Comparison of ENCODE assay signal across 15 mouse cellular contexts in the genomic region with DNA sequence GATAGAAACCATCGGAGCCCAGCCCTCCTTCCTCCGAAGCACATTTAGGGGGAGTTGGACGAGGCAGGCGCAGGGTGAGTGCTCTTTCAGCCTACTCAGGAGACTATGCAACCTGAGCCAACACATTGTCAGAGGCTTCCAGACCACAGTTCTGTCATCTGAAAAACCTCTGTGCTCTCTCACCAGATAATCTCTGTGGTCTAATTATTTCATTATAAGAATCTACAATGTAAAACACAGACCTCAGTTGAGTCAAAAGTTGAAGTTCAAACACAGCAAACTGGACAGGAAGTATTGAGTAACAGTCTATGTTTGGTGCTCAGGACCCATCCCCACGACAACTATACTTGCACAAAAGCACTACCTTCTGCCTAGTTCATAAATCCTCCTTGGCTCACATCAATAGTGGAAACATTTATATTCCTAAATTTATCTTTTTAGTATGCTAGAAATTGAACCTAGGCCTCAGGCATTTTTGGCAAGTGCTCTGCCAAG. TPM values are rescaled to one million over a fixed set of nuclear protein-coding genes. Genes with fewer than 3 reads are reported as not detected.
A peak's percentile ranks its signal among the peaks of the same experiment; 100 is the strongest.
DNase-seq lines count a peak whose midpoint lies in the region; ATAC-seq and TF ChIP-seq lines count a peak whose summit lies in the region.
"Had no signal": no experiment of that assay in that cellular context is flagged by ENCODE, and none has a peak within 500 bp of the region (broad histone marks: within the 10 kb centered on the region; RNA-seq: fewer than 3 reads in every experiment).

No protein-coding gene starts in this region.

- ATAC-seq in forebrain, embryonic 11.5 days (replicated peaks; ENCODE audit: low FRiP score): no peak
- no peak for ATAC-seq in midbrain, embryonic 11.5 days (ENCODE audit: low FRiP score)
- ATAC-seq: lung, postnatal 0 days had no signal

- 18% methylated on average over 5 of the region's 5 CpGs for WGBS in forebrain, embryonic 11.5 days
- 21% methylated on average over 5 of the region's 5 CpGs for WGBS in midbrain, embryonic 11.5 days

- no peaks in the 10 kb centered on the region for H3K9me3 ChIP-seq in forebrain, embryonic 11.5 days (ENCODE audit: control insufficient read depth, low read length)
- peaks cover 4% of the 10 kb centered on the region; the same call in 1 of the 2 replicates for H3K9me3 ChIP-seq in midbrain, embryonic 11.5 days (ENCODE audit: control insufficient read depth, low read length)

- peak overlapping the region; percentile 38 for H3K27ac ChIP-seq in gastrocnemius, adult 2 months
- 0 out of 2 replicates have a peak overlapping the region, but pooled peaks have one; percentile 96 for H3K27ac ChIP-seq in forebrain, embryonic 11.5 days (ENCODE audit: low read depth, low read length)
- H3K27ac ChIP-seq in midbrain, embryonic 11.5 days (ENCODE audit: low read depth, low read length): no peak overlapping the region
- no peak overlapping the region for H3K27ac ChIP-seq in left cerebral cortex, adult 2 months

- H3K4me3 ChIP-seq in gastrocnemius, adult 2 months: no peak overlapping the region
- peak overlapping the region; percentile 36 for H3K4me3 ChIP-seq in forebrain, embryonic 11.5 days (ENCODE audit: low read depth, low read length)
- H3K4me3 ChIP-seq in midbrain, embryonic 11.5 days (ENCODE audit: low read depth, low read length): peak overlapping the region; percentile 38
- no peak overlapping the region for H3K4me3 ChIP-seq in left cerebral cortex, adult 2 months

- no peaks in the 10 kb centered on the region; the same call in 1 of the 2 replicates for H3K36me3 ChIP-seq in forebrain, embryonic 11.5 days (ENCODE audit: control insufficient read depth, insufficient read depth, low read length)
- H3K36me3 ChIP-seq in midbrain, embryonic 11.5 days (ENCODE audit: control insufficient read depth, insufficient read depth, low read length): no peaks in the 10 kb centered on the region

- intact Hi-C loops in gastrocnemius, adult 2 months (cut with DNase I): no loop called here
- intact Hi-C loops in left cerebral cortex, adult 2 months (cut with DNase I): no loop called here

- no peak for DNase-seq in gastrocnemius, adult 2 months
- no peak for DNase-seq in gastrocnemius, postnatal 25 days
- DNase-seq in 416B (ENCODE audit: low read depth): peak; percentile 80
- DNase-seq in forebrain, embryonic 11.5 days (ENCODE audit: low spot score): no peak
- no peak for DNase-seq in midbrain, embryonic 11.5 days (ENCODE audit: low spot score, missing footprints)
- DNase-seq in left cerebral cortex, adult 2 months (ENCODE audit: extremely low spot score in 1 of 2, low spot score in 2 of 2): no peak
- DNase-seq in ovary, postnatal 36 days (ENCODE audit: low spot score): no peak
- no peak for DNase-seq in layer of hippocampus, postnatal 14 days (ENCODE audit: low spot score in 2 of 2)
- DNase-seq: cerebellum, adult 11-12 months; heart, postnatal 14 days; kidney, adult 18-20 months; kidney, postnatal 4 days had no signal

- no peak for TF ChIP-seq CTCF in gastrocnemius, adult 2 months (IDR thresholded peaks at IDR 0.05)
- no peak for TF ChIP-seq CTCF in left cerebral cortex, adult 2 months (IDR thresholded peaks at IDR 0.05)

- peak overlapping the region; percentile 65 for H3K4me2 ChIP-seq in forebrain, embryonic 11.5 days (ENCODE audit: low read depth, low read length, severe bottlenecking)
- peak overlapping the region; percentile 65 for H3K4me2 ChIP-seq in midbrain, embryonic 11.5 days

- peaks cover 9% of the 10 kb centered on the region for H3K4me1 ChIP-seq in forebrain, embryonic 11.5 days (replicated peaks; ENCODE audit: control insufficient read depth, insufficient read depth, low read length)
- H3K4me1 ChIP-seq in midbrain, embryonic 11.5 days (ENCODE audit: control insufficient read depth, insufficient read depth, low read length): peaks cover 30% of the 10 kb centered on the region

- H3K27me3 ChIP-seq in forebrain, embryonic 11.5 days (ENCODE audit: control insufficient read depth, insufficient read depth, low read length): no peaks in the 10 kb centered on the region
- no peaks in the 10 kb centered on the region for H3K27me3 ChIP-seq in midbrain, embryonic 11.5 days (ENCODE audit: control insufficient read depth, insufficient read depth, low read length)

- peak overlapping the region; percentile 33; the same call in 1 of the 2 replicates for H3K9ac ChIP-seq in forebrain, embryonic 11.5 days (ENCODE audit: low read length)
- peak overlapping the region; percentile 40; the same call in 1 of the 2 replicates for H3K9ac ChIP-seq in midbrain, embryonic 11.5 days (ENCODE audit: low read length)

RNA-seq across cellular contexts. Expression of a gene that starts 18.7 kb away (rescaled TPM):
- not detected for total RNA-seq in gastrocnemius, adult 2 months (2021)
- not detected for total RNA-seq in gastrocnemius, postnatal 25 days (2021)
- polyA plus RNA-seq in forebrain, embryonic 11.5 days (2014; fragmentation: Nextera tagmentation; extraction: Ambion mirVana): 1.5 and 1.7 TPM in 2 replicates
- 1.6 TPM in 2 replicates for polyA plus RNA-seq in midbrain, embryonic 11.5 days (2014; fragmentation: Nextera tagmentation; extraction: Ambion mirVana)
- 1 to 10 TPM; 3.6 to 4.1 TPM for total RNA-seq in left cerebral cortex, adult 2 months (2021)
- 1 to 10 TPM; 2.3 to 2.7 TPM for total RNA-seq in layer of hippocampus, postnatal 14 days (2021)
- total RNA-seq: liver, adult 2 months; monocyte, adult 5-6 weeks had no signal
- polyA plus RNA-seq: liver, adult 2 months had no signal

RNA-seq across cellular contexts. Expression of a gene that starts 24.5 kb away (rescaled TPM):
- total RNA-seq in gastrocnemius, adult 2 months (2021): 10 to 100 TPM; 33.7 to 50.1 TPM
- total RNA-seq in gastrocnemius, postnatal 25 days (2021): 10 to 100 TPM; 28.0 to 38.2 TPM
- polyA plus RNA-seq in forebrain, embryonic 11.5 days (2014; fragmentation: Nextera tagmentation; extraction: Ambion mirVana): 75.4 and 78.6 TPM in 2 replicates
- 80.7 and 82.6 TPM in 2 replicates for polyA plus RNA-seq in midbrain, embryonic 11.5 days (2014; fragmentation: Nextera tagmentation; extraction: Ambion mirVana)
- total RNA-seq in left cerebral cortex, adult 2 months (2021): 10 to 100 TPM; 36.8 to 40.8 TPM
- 10 to 100 TPM; 46.9 to 49.3 TPM for total RNA-seq in layer of hippocampus, postnatal 14 days (2021)

RNA-seq across cellular contexts. Expression of a gene that starts 48.1 kb away (rescaled TPM):
- total RNA-seq in gastrocnemius, adult 2 months (2021): 10 to 100 TPM; 14.2 to 17.0 TPM
- 10 to 100 TPM; 13.9 to 14.3 TPM for total RNA-seq in gastrocnemius, postnatal 25 days (2021)
- polyA plus RNA-seq in forebrain, embryonic 11.5 days (2014; fragmentation: Nextera tagmentation; extraction: Ambion mirVana): 37.6 and 39.0 TPM in 2 replicates
- polyA plus RNA-seq in midbrain, embryonic 11.5 days (2014; fragmentation: Nextera tagmentation; extraction: Ambion mirVana): 38.2 and 44.5 TPM in 2 replicates
- 10 to 100 TPM; 19.1 to 21.3 TPM for total RNA-seq in left cerebral cortex, adult 2 months (2021)
- 10 to 100 TPM; 19.8 to 20.8 TPM for total RNA-seq in layer of hippocampus, postnatal 14 days (2021)

RNA-seq across cellular contexts. Expression of a gene that starts 48.9 kb away (rescaled TPM):
- 10 to 100 TPM; 80.2 to 81.9 TPM for total RNA-seq in gastrocnemius, adult 2 months (2021)
- total RNA-seq in gastrocnemius, postnatal 25 days (2021): 10 to 100 TPM; 55.7 to 62.8 TPM
- 171 and 180 TPM in 2 replicates for polyA plus RNA-seq in forebrain, embryonic 11.5 days (2014; fragmentation: Nextera tagmentation; extraction: Ambion mirVana)
- 164 and 170 TPM in 2 replicates for polyA plus RNA-seq in midbrain, embryonic 11.5 days (2014; fragmentation: Nextera tagmentation; extraction: Ambion mirVana)
- total RNA-seq in left cerebral cortex, adult 2 months (2021): 10 to 100 TPM; 66.7 to 73.4 TPM
- 10 to 100 TPM; 56.1 to 64.7 TPM for total RNA-seq in layer of hippocampus, postnatal 14 days (2021)

Comparison
In these comparisons a context has a peak if more than half of its experiments do, and no peak if none do; other contexts are left out.
1. H3K27ac ChIP-seq: peak in gastrocnemius, adult 2 months (single experiment) and forebrain, embryonic 11.5 days (single experiment); none in midbrain, embryonic 11.5 days (single experiment) and left cerebral cortex, adult 2 months (single experiment).
2. H3K4me3 ChIP-seq: peak in forebrain, embryonic 11.5 days (single experiment) and midbrain, embryonic 11.5 days (single experiment); none in gastrocnemius, adult 2 months (single experiment) and left cerebral cortex, adult 2 months (single experiment).